Mouse (Mus musculus) heart, embryonic 15.5 days (tissue): Measurements from ENCODE around the gene Tnni3k. TPM values are rescaled to one million over a fixed set of nuclear protein-coding genes. Genes with fewer than 3 reads are reported as not detected.

Experiments used
- ATAC-seq: fragments of 200-750 bp; cut with Nextera tagmentation; replicated peaks from 2 replicates; pipeline ENCODE4 v1.8.0; 2017; ENCODE audit warnings: low read depth, moderate TSS enrichment; ENCODE audit not compliant: insufficient number of reproducible peaks, insufficient read depth, low FRiP score
- H3K27ac ChIP-seq: fragments of 300-500 bp; sonication (generic); 2 replicates; pipeline ENCODE4 v1.5.1; 2015; ENCODE audit warnings: mild to moderate bottlenecking, inconsistent platforms
- H3K27me3 ChIP-seq: fragments of 300-500 bp; sonication (generic); 2 replicates; pipeline ENCODE4 v1.6.1; 2015; ENCODE audit warnings: inconsistent platforms
- H3K36me3 ChIP-seq: fragments of 300-500 bp; sonication (generic); 2 replicates; pipeline ENCODE4 v1.6.1; 2015; ENCODE audit warnings: mild to moderate bottlenecking, inconsistent platforms
- H3K4me1 ChIP-seq: fragments of 300-500 bp; sonication (generic); replicated peaks from 2 replicates; pipeline ENCODE4 v1.6.1; 2015; ENCODE audit warnings: inconsistent platforms
- H3K4me2 ChIP-seq: fragments of 300-500 bp; sonication (generic); 2 replicates; pipeline ENCODE4 v1.6.1; 2015; ENCODE audit warnings: inconsistent platforms, mild to moderate bottlenecking, moderate library complexity
- H3K4me3 ChIP-seq: fragments of 300-500 bp; sonication (generic); 2 replicates; pipeline ENCODE4 v1.5.1; 2015; ENCODE audit warnings: mild to moderate bottlenecking, inconsistent platforms
- H3K9ac ChIP-seq: fragments of 300-500 bp; sonication (generic); 2 replicates; pipeline ENCODE4 v1.6.1; 2015; ENCODE audit warnings: mild to moderate bottlenecking, inconsistent platforms
- H3K9me3 ChIP-seq: fragments of 300-500 bp; sonication (generic); replicated peaks from 2 replicates; pipeline ENCODE4 v1.6.1; 2016; ENCODE audit warnings: inconsistent platforms
- WGBS: fragments of 180-500 bp; shearing (Covaris S2); methylation state at CpG from one replicate; pipeline ENCODE4 v1.1.7; 2015; ENCODE audit warnings: mixed read lengths; 5-methylcytosine and 5-hydroxymethylcytosine counted together
- polyA plus RNA-seq: library from polyadenylated mRNA; unstranded; fragments of >200 nt; fragmentation: Nextera tagmentation; extraction: Ambion mirVana; gene quantifications from 2 replicates; pipeline ENCODE4 v1.2.1, GENCODE M21; 2015

Gene Tnni3k
- polyA plus RNA-seq, 1 experiment from 2014 or later, result 63.9 TPM

DNA sequence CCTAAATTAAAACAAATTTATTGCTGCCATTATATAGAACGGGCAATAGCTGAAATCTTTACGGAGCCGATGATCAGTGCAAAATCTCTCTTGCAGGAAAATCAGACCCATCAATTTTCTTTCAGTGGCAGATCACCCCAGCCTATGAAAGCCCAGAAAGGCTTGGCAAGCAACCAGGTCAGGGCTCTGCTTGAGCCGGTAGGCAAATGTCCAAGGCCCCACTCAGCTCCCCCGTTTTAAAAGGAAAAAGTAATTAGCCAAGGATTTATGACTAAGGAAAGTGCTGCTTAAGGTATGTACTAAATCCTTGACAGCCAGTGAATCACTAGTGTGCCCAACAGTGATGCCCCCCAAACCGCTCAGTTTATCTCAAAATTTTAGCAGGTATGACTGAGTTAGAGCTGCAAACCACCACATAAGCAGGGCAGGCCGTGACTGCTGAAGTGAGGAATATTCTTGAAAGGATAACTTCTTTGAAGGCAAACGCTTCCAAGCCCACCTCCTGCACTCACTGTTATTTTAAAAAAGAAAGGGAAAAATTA, 254.2 kb downstream of the Tnni3k start:
- WGBS, result 64% methylated on average over 8 of the region's 8 CpGs
- Histone ChIP-seq H3K9me3 (no peaks in the 10 kb centered on the region), H3K36me3 (no peaks in the 10 kb centered on the region), H3K4me2 (no peak overlapping the region), H3K4me3 (no peak overlapping the region), H3K9ac (no peak overlapping the region), H3K27ac (no peak overlapping the region), H3K4me1 (no peaks in the 10 kb centered on the region), H3K27me3 (no peaks in the 10 kb centered on the region)
- no peak for ATAC-seq

- no peak for ATAC-seq
- WGBS, result 71% methylated on average over 8 of the region's 8 CpGs
- no peak overlapping the region for H3K4me3 ChIP-seq
- H3K36me3 ChIP-seq, result no peaks in the 10 kb centered on the region
- no peaks in the 10 kb centered on the region for H3K9me3 ChIP-seq
- no peaks in the 10 kb centered on the region for H3K27me3 ChIP-seq
- H3K9ac ChIP-seq, result no peak overlapping the region
- no peak overlapping the region for H3K27ac ChIP-seq
- no peak overlapping the region for H3K4me2 ChIP-seq
- no peaks in the 10 kb centered on the region for H3K4me1 ChIP-seq
Observed at GRCm38 (mm10) chr3:154800454-154800853, 254.8 kb downstream of the Tnni3k start.

DNA sequence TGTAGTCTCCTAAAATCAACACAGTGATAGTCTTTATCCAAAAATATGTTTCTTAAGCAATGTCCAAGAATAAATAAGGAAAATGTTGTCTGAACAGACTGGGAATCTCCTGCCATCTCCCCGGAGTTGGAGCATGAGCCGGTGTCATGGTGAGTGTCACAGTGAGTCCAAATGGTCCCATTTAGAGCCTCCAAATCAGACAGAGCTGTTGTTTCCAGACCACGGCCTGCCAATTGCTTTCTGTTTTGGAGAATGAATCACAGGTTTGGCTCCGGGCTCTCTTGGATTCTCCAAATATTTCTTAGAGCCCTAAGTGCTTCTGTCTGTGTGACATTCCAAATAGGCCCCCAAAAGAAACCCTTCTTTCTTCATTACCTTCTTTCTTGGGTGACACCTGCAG, 256.4 kb downstream of the Tnni3k start:
- H3K27ac ChIP-seq, result no peak overlapping the region
- H3K36me3 ChIP-seq, result no peaks in the 10 kb centered on the region
- no peak overlapping the region for H3K9ac ChIP-seq
- H3K4me2 ChIP-seq, result no peak overlapping the region
- WGBS, result 78% methylated on average over 4 of the region's 4 CpGs
- no peaks in the 10 kb centered on the region for H3K27me3 ChIP-seq
- H3K4me1 ChIP-seq, result no peaks in the 10 kb centered on the region
- no peak overlapping the region for H3K4me3 ChIP-seq
- no peaks in the 10 kb centered on the region for H3K9me3 ChIP-seq
- ATAC-seq, result no peak

DNA sequence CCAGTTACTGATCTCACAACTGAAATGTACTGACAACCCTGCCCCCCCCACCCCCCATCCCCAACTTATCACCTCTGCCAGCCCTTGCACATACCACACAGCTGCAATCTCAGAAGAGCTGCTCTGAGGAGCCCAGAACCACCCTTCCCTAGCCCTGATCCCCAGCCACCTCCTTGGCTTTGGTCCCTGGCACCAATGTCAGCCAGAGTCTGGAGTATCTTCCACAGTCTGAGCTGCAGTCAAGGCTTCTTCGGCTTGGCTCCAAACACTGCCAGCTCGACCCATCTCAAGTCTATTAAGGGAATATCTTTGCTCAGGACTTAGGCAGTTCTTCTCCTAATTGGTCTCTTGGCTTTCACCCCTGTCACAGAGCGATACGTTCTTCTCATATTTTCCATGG, 261.6 kb downstream of the Tnni3k start:
- 71% methylated on average over 4 of the region's 4 CpGs for WGBS
- Histone ChIP-seq H3K27me3 (no peaks in the 10 kb centered on the region), H3K4me3 (no peak overlapping the region), H3K4me2 (no peak overlapping the region), H3K27ac (no peak overlapping the region), H3K9me3 (no peaks in the 10 kb centered on the region), H3K36me3 (no peaks in the 10 kb centered on the region), H3K4me1 (no peaks in the 10 kb centered on the region; the same call in 1 of the 2 replicates), H3K9ac (no peak overlapping the region)
- no peak for ATAC-seq

GRCm38 (mm10) chr3:154787611-154788010, 267.6 kb downstream of the Tnni3k start:
- H3K36me3 ChIP-seq, result peaks cover 6% of the 10 kb centered on the region; the same call in 1 of the 2 replicates
- no peaks in the 10 kb centered on the region for H3K27me3 ChIP-seq
- H3K4me2 ChIP-seq, result no peak overlapping the region
- no peak for ATAC-seq
- 76% methylated on average over 3 of the region's 3 CpGs for WGBS
- H3K9ac ChIP-seq, result no peak overlapping the region
- no peaks in the 10 kb centered on the region for H3K9me3 ChIP-seq
- no peak overlapping the region for H3K4me3 ChIP-seq
- H3K27ac ChIP-seq, result no peak overlapping the region
- no peaks in the 10 kb centered on the region for H3K4me1 ChIP-seq

DNA sequence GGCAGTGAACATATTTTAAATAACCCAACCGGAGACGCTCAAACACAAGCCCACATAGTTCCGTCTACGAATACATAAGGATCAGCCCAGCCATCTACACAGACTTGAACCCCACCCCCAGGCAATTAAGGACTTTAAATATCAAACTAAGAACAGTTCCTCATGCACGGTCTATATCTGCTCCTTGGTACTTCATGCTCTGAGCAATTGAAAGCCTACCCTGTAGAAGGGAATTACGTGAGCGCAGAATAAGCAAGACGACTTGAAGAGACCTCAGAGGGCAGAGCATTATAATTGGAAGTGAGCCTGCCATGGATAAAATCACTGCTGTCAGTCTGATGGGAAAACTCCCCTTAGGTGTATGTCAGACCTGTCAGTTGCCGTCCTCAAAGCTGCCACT, 268.9 kb downstream of the Tnni3k start:
- Histone ChIP-seq H3K4me3 (no peak overlapping the region), H3K27ac (no peak overlapping the region), H3K4me2 (no peak overlapping the region), H3K4me1 (no peaks in the 10 kb centered on the region), H3K36me3 (peaks cover 6% of the 10 kb centered on the region; the same call in 1 of the 2 replicates), H3K9ac (no peak overlapping the region), H3K27me3 (no peaks in the 10 kb centered on the region), H3K9me3 (no peaks in the 10 kb centered on the region)
- ATAC-seq, result no peak
- 88% methylated on average over 9 of the region's 9 CpGs for WGBS

GRCm38 (mm10) chr3:154778836-154779595, 276.2 kb downstream of the Tnni3k start:
- Histone ChIP-seq H3K27ac (no peak overlapping the region), H3K36me3 (no peaks in the 10 kb centered on the region), H3K4me1 (no peaks in the 10 kb centered on the region), H3K4me2 (no peak overlapping the region), H3K9ac (no peak overlapping the region), H3K4me3 (no peak overlapping the region), H3K9me3 (no peaks in the 10 kb centered on the region), H3K27me3 (no peaks in the 10 kb centered on the region)
- no peak for ATAC-seq
- 79% methylated on average over 6 of the region's 6 CpGs for WGBS

- WGBS, result 74% methylated on average over 2 of the region's 2 CpGs
- Histone ChIP-seq H3K4me3 (no peak overlapping the region), H3K9ac (no peak overlapping the region), H3K4me2 (no peak overlapping the region), H3K36me3 (no peaks in the 10 kb centered on the region), H3K9me3 (no peaks in the 10 kb centered on the region), H3K27me3 (no peaks in the 10 kb centered on the region), H3K27ac (no peak overlapping the region), H3K4me1 (no peaks in the 10 kb centered on the region)
- ATAC-seq, result no peak
Observed at GRCm38 (mm10) chr3:154771651-154772050, 283.6 kb downstream of the Tnni3k start.

DNA sequence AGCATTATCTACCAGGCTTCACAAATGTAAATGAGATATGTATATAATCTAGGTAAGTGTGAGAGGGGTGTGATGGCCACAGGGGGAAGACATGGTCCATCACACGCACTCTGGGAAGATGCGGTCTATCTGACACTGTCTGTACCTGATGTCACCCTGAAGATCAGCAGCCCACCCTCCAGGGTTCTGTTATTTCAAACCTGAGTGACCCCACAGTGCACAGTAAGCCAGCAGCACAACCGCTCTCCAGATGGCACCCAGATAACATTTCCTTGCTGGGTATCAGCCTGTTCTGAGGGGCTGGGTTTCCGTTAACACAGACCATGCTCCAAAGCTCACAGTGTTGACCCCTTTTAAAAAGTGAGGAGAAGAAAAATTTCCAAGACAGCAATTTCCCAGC, 288.9 kb downstream of the Tnni3k start:
- Histone ChIP-seq H3K4me3 (no peak overlapping the region), H3K36me3 (no peaks in the 10 kb centered on the region), H3K27ac (no peak overlapping the region), H3K9me3 (no peaks in the 10 kb centered on the region), H3K4me1 (no peaks in the 10 kb centered on the region), H3K4me2 (no peak overlapping the region), H3K9ac (no peak overlapping the region), H3K27me3 (no peaks in the 10 kb centered on the region)
- no peak for ATAC-seq
- 84% methylated on average over 4 of the region's 4 CpGs for WGBS

- Histone ChIP-seq H3K9me3 (no peaks in the 10 kb centered on the region), H3K4me2 (no peak overlapping the region), H3K36me3 (no peaks in the 10 kb centered on the region), H3K4me1 (no peaks in the 10 kb centered on the region), H3K27ac (no peak overlapping the region), H3K4me3 (no peak overlapping the region), H3K27me3 (no peaks in the 10 kb centered on the region), H3K9ac (no peak overlapping the region)
- ATAC-seq, result no peak
- WGBS, result 87% methylated on average over 7 of the region's 7 CpGs
Observed at GRCm38 (mm10) chr3:154764115-154764514, 291.1 kb downstream of the Tnni3k start.

DNA sequence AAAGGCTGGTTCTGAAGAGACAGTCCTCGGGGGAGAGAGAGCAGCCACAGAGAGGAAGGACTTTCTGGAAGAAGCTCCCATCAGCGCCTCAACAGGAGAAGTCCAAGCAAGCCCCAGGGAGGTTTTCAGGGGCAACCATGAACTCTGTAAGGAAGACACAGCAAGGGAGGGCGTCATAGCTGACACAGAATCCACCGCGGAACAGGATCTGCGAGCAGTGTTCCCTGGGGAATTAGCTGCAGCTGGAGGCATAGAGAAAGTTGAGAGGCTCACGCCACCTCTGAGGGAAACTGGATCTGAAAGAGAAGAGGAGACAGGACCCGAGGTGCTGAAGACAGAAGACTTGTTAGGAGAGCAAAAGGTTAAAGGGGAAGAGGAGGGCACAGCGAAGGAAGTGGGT, 291.8 kb downstream of the Tnni3k start:
- no peaks in the 10 kb centered on the region for H3K36me3 ChIP-seq
- 50% methylated on average over 9 of the region's 9 CpGs for WGBS

GRCm38 (mm10) chr3:154761108-154761507, 294.1 kb downstream of the Tnni3k start:
- Histone ChIP-seq H3K36me3 (no peaks in the 10 kb centered on the region), H3K4me3 (no peak overlapping the region), H3K4me1 (no peaks in the 10 kb centered on the region), H3K4me2 (no peak overlapping the region), H3K9ac (no peak overlapping the region), H3K27me3 (no peaks in the 10 kb centered on the region), H3K9me3 (no peaks in the 10 kb centered on the region), H3K27ac (no peak overlapping the region)
- ATAC-seq, result no peak
- WGBS, result 81% methylated on average over 3 of the region's 3 CpGs

More for the DNA sequence above, 291.8 kb downstream of the Tnni3k start:
- Histone ChIP-seq H3K27me3 (no peaks in the 10 kb centered on the region), H3K9me3 (no peaks in the 10 kb centered on the region), H3K27ac (no peak overlapping the region), H3K9ac (no peak overlapping the region), H3K4me1 (no peaks in the 10 kb centered on the region), H3K4me3 (no peak overlapping the region), H3K4me2 (no peak overlapping the region)
- no peak for ATAC-seq
